Mouse (Mus musculus) intestine, embryonic 16.5 days (tissue): ENCODE measurements around the gene Lpar5. TPM values are rescaled to one million over a fixed set of nuclear protein-coding genes. Genes with fewer than 3 reads are reported as not detected.
A peak's percentile ranks its signal among the peaks of the same experiment; 100 is the strongest.
"Not testable (repeated sequence)": the region's sequence is repeated elsewhere in the genome, so short reads cannot be mapped to it uniquely, and the experiment has no call there.

Source experiments
- ATAC-seq: fragments of 200-750 bp; cut with Nextera tagmentation; 2 replicates; pipeline ENCODE4 v1.8.0; 2017; ENCODE audit warnings: moderate TSS enrichment, moderate library complexity
- H3K27ac ChIP-seq: fragments of 300-500 bp; sonication (generic); 2 replicates; pipeline ENCODE4 v1.5.1; 2014; ENCODE audit warnings: mild to moderate bottlenecking, low read length
- H3K27me3 ChIP-seq: fragments of 300-500 bp; sonication (generic); replicated peaks from 2 replicates; pipeline ENCODE4 v1.6.1; 2014; ENCODE audit warnings: low read length, control low read depth, mixed read lengths; ENCODE audit not compliant: control insufficient read depth, insufficient read depth
- H3K36me3 ChIP-seq: fragments of 300-500 bp; sonication (generic); 2 replicates; pipeline ENCODE4 v1.6.1; 2014; ENCODE audit warnings: low read length, control low read depth; ENCODE audit not compliant: control insufficient read depth, insufficient read depth
- H3K4me1 ChIP-seq: fragments of 300-500 bp; sonication (generic); 2 replicates; pipeline ENCODE4 v1.6.1; 2014; ENCODE audit warnings: low read length, control low read depth, mixed read lengths; ENCODE audit not compliant: control insufficient read depth, insufficient read depth
- H3K4me2 ChIP-seq: fragments of 300-500 bp; sonication (generic); 2 replicates; pipeline ENCODE4 v1.6.1; 2014; ENCODE audit warnings: low read depth, low read length, control low read depth
- H3K4me3 ChIP-seq: fragments of 300-500 bp; sonication (generic); 2 replicates; pipeline ENCODE4 v1.5.1; 2014; ENCODE audit warnings: mild to moderate bottlenecking, low read length
- H3K9ac ChIP-seq: fragments of 300-500 bp; sonication (generic); 2 replicates; pipeline ENCODE4 v1.6.1; 2014; ENCODE audit warnings: low read depth, low read length
- H3K9me3 ChIP-seq: fragments of 300-500 bp; sonication (generic); 2 replicates; pipeline ENCODE4 v1.6.1; 2016; ENCODE audit warnings: low read length, control low read depth; ENCODE audit not compliant: control insufficient read depth
- WGBS: fragments of 180-500 bp; shearing (Covaris S2); extraction: QIAGEN DNeasy Blood & Tissue Kit; methylation state at CpG from one replicate; pipeline ENCODE4 v1.1.7; 2014; 5-methylcytosine and 5-hydroxymethylcytosine counted together
- polyA plus RNA-seq: library from polyadenylated mRNA; unstranded; fragments of >200 nt; fragmentation: Nextera tagmentation; extraction: Ambion mirVana; gene quantifications from 2 replicates; pipeline ENCODE4 v1.2.1, GENCODE M21; 2015

Gene Lpar5
- polyA plus RNA-seq, 1 experiment from 2014 or later: 9.7 TPM

DNA sequence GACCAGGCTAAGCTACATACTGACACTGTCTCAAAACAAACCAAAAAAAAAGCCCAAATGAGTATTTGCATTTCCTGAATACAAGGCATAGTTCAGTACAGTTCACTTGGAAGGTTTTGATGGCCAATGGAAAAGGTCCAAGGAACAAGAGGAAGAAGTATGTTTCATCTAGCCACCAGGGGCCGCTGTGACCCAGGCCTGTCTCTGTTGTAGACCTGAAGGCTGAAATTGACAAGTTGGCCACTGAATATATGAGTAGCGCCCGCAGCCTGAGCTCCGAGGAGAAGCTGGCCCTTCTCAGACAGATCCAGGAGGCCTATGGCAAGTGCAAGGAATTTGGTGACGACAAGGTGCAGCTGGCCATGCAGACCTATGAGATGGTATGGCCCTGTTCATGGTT is 21.0 kb upstream of the Lpar5 start:
- Histone ChIP-seq H3K27me3 (no peaks in the 10 kb centered on the region), H3K9me3 (no peaks in the 10 kb centered on the region), H3K4me1 (no peaks in the 10 kb centered on the region), H3K36me3 (peaks cover 18% of the 10 kb centered on the region), H3K4me2 (no peak overlapping the region), H3K27ac (no peak overlapping the region), H3K4me3 (no peak overlapping the region), H3K9ac (no peak overlapping the region)
- WGBS: 30% methylated on average over 5 of the region's 5 CpGs
- peak; percentile 48 for ATAC-seq

DNA sequence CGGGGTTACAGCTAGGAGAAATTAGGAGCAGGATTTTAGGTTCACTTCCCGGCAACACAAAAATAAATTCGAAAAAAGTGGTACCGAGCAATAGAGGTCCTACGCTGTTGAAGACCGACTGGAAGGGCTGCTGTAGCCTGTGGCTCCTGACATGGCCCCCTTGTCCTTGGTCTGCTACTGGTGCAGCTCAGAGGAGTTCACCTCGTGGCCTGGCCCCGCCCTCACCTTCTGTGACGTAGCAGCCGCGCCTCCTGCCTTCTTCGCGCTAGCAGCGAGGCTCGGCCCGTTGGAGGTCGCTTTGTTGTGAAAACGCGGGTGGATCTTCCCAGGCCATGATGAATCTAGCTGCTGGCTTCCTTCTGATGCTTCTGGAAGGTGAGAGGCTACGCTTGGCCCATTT is 18.0 kb upstream of the Lpar5 start, which contains the start of gene Acrbp:
Gene Acrbp (plus strand): TSS at position 12 of the 400 bp plus-strand sequence.
- Histone ChIP-seq H3K4me3 (no peak within 1 kb of the TSS), H3K36me3 (peaks cover 15% of the 10 kb centered on the region; the same call in 1 of the 2 replicates), H3K4me2 (no peak within 1 kb of the TSS), H3K27me3 (no peaks in the 10 kb centered on the region), H3K9me3 (no peaks in the 10 kb centered on the region), H3K9ac (no peak within 1 kb of the TSS), H3K4me1 (no peaks in the 10 kb centered on the region), H3K27ac (no peak within 1 kb of the TSS)
- ATAC-seq: peak; percentile 51
- WGBS: 33% methylated on average over 20 of the region's 20 CpGs

DNA sequence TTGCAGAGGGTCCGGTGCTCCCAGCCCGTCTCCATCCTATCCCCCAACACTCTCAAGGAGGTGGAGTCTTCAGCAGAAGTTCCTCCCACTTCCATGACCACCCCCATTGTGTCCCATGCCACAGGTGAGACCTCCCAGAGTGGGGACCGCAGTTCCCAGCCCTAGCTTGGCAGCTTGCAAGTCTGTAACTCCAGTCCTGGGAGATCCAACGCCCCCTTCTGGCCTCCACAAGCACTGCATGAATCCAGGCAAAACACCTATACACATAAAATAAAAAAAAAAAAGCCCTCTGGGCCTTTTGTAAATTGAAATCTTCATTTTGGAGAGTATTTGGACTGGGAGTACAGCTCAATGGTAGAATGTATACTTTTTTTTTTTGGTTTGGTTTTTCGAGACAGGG is 16.5 kb upstream of the Lpar5 start:
- Histone ChIP-seq H3K36me3 (peaks cover 11% of the 10 kb centered on the region; the same call in 1 of the 2 replicates), H3K4me2 (no peak overlapping the region), H3K27me3 (no peaks in the 10 kb centered on the region), H3K27ac (no peak overlapping the region), H3K9me3 (no peaks in the 10 kb centered on the region), H3K4me1 (no peaks in the 10 kb centered on the region), H3K4me3 (no peak overlapping the region), H3K9ac (no peak overlapping the region)
- no peak for ATAC-seq
- 72% methylated on average over 5 of the region's 5 CpGs for WGBS

DNA sequence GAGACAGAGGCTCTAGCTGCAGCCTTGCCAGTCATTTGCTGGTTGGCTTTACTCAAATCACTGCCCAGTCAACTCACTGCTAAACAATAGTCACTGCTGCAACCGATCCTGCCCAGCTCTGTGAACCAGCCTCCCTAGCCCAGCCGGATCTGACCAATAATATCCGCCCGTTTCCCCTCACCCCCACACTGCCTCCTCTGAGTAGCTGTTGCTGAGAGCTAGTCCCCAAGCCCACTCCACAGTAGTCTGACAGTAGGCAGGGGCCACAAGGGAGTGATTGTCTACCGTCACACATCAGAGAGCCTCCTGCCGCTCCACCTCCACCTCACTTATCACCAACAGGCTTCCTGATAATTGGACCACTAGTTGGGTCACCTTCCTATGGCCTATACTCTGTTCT is 6.2 kb upstream of the Lpar5 start:
- Histone ChIP-seq H3K9ac (0 out of 2 replicates have a peak overlapping the region, but pooled peaks have one; percentile 37), H3K27me3 (no peaks in the 10 kb centered on the region), H3K27ac (no peak overlapping the region), H3K9me3 (no peaks in the 10 kb centered on the region), H3K4me1 (0 out of 2 replicates have a peak, but pooled peaks cover 6% of the 10 kb centered on the region), H3K36me3 (no peaks in the 10 kb centered on the region), H3K4me2 (no peak overlapping the region), H3K4me3 (no peak overlapping the region)
- no peak for ATAC-seq
- 41% methylated on average over 6 of the region's 6 CpGs for WGBS

DNA sequence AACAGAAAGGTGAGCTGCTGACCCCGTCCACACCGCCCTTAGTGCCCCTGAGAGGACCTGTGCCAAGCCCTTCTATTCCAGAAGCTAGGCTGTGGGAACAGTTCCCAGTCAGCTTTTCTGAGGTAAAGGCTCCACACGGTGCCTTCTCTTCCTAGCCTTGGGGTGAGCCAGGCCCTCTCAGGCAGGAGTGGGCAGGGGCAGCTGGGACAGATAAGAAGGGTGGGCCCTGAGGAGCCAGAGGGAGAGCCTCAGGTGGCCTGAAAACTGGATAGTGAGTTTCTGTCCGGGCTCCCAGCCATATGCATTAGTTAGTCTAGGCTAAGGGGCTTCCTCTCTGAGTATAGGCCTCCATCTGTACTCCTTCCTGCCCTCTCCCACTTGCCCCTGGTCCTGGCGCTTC is 5.2 kb upstream of the Lpar5 start:
- no peaks in the 10 kb centered on the region for H3K9me3 ChIP-seq
- H3K9ac ChIP-seq: no peak overlapping the region
- no peaks in the 10 kb centered on the region for H3K27me3 ChIP-seq
- no peak overlapping the region for H3K27ac ChIP-seq
- no peaks in the 10 kb centered on the region for H3K36me3 ChIP-seq
- H3K4me2 ChIP-seq: no peak overlapping the region
- WGBS: 83% methylated on average over 5 of the region's 5 CpGs
- no peak for ATAC-seq
- 0 out of 2 replicates have a peak, but pooled peaks cover 6% of the 10 kb centered on the region for H3K4me1 ChIP-seq
- H3K4me3 ChIP-seq: no peak overlapping the region

DNA sequence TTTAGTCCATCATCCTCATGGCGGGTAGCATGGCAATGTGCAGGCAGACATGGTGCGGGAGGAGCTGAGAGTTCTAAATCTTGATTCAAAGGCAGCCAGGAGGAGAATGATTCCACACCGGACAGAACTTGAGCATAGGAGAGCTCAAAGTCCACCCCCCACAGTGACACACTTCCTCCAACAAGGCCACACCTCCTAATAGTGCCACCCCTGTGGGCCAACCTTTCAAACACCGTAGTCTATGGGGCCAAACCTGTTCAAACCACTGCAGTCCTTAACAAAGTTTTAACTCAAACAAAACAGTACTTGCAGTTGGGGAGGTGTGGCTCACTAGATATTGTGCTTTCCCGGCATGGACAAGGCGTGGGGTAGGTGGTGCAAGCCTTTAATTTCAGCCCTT is 3.8 kb upstream of the Lpar5 start:
- no peak overlapping the region for H3K27ac ChIP-seq
- H3K9ac ChIP-seq: no peak overlapping the region
- WGBS: 67% methylated on average over 6 of the region's 6 CpGs
- H3K9me3 ChIP-seq: no peaks in the 10 kb centered on the region
- ATAC-seq: no peak
- no peaks in the 10 kb centered on the region for H3K27me3 ChIP-seq
- 0 out of 2 replicates have a peak, but pooled peaks cover 6% of the 10 kb centered on the region for H3K4me1 ChIP-seq
- H3K36me3 ChIP-seq: no peaks in the 10 kb centered on the region
- no peak overlapping the region for H3K4me3 ChIP-seq
- no peak overlapping the region for H3K4me2 ChIP-seq

DNA sequence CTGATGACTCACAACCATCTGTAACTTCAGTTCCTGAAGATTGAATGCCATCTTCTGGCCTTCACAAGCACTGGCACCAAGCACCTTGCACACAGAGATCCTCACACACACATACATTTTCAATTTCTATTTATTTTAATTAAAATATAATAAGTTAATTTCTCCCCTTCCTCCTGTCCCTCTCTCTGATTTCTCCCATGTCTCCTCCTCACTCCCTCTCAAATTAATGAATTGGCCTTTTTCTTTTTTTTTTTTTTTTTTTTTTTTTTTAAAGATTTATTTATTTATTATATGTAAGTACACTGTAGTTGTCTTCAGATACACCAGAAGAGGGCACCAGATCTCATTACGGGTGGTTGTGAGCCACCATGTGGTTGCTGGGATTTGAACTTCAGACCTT is 2.5 kb upstream of the Lpar5 start:
- H3K9me3 ChIP-seq, H3K4me2 ChIP-seq, H3K36me3 ChIP-seq, H3K27ac ChIP-seq, H3K4me1 ChIP-seq, H3K27me3 ChIP-seq, H3K4me3 ChIP-seq, H3K9ac ChIP-seq, ATAC-seq: not testable (repeated sequence)
- no CpG with 5 or more reads among the region's 1 CpGs for WGBS

DNA sequence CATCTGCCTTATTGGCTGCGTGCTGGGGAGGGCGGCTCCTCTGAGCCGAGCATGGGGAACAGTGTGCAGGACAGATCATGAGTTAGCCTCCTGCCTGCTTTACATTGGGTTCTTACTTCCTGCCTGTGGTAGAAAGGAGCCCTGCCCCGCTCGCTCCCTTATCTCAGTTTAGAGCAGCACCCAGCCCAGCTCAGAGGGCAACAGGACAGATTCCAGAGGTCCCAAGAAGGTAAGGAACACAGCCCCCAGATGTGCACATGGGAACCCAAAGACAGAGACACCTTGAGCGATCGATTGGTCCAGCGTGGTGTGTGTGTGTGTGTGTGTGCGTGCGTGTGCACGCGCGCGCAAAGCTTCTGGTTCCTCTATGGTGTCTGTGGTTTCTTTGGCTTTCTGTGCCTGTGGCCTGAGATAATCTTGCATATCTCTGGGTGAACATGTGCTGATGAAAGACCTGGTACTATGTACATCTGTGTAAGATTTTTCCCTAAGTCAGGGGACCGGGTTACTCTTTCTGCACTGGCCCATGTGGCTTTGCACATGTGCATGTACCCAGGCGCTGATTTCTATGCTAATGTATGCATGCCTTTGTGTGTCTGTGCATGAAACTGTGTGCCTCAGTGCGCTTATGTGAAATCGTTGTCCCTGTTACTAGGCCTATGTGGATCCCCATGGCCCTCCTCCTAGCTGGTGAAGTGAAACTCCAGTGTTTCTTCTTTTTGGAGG is 3.6 kb downstream of the Lpar5 start:
- H3K4me1 ChIP-seq: peaks cover 9% of the 10 kb centered on the region
- no peaks in the 10 kb centered on the region for H3K27me3 ChIP-seq
- peak; percentile 93 for ATAC-seq
- no peaks in the 10 kb centered on the region for H3K9me3 ChIP-seq
- peak overlapping the region; percentile 11 for H3K4me3 ChIP-seq
- peak overlapping the region; percentile 36 for H3K4me2 ChIP-seq
- H3K36me3 ChIP-seq: no peaks in the 10 kb centered on the region
- peak overlapping the region; percentile 25 for H3K9ac ChIP-seq
- H3K27ac ChIP-seq: peak overlapping the region; percentile 91
- WGBS: 75% methylated on average over 18 of the region's 18 CpGs

DNA sequence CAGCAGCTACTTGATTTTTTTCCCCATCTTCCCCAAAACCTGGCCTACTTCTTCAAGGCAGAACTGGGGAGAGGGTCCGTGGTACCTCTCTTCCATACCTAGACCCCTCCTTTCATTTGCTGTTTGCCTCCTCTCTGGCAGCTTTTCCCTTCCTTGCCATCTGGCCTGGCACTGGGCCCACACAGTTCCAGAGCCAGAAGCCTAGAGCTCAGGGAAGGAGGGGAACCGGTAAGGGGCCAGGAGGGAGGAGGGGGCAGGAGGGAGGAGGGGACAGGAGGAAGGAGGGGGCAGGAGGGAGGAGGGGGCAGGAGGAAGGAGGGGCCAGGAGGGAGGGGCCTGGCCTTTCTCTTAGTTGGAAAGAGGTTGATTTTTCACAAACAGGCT is 4.2 kb downstream of the Lpar5 start:
- no peaks in the 10 kb centered on the region for H3K36me3 ChIP-seq
- H3K4me1 ChIP-seq: peaks cover 9% of the 10 kb centered on the region
- peak overlapping the region; percentile 11; the same call in 1 of the 2 replicates for H3K4me3 ChIP-seq
- whole genome bisulfite sequencing: 21% methylated on average over 1 of the region's 2 CpGs
- peak overlapping the region; percentile 36 for H3K4me2 ChIP-seq
- H3K27me3 ChIP-seq: no peaks in the 10 kb centered on the region
- H3K9me3 ChIP-seq: no peaks in the 10 kb centered on the region
- H3K27ac ChIP-seq: peak overlapping the region; percentile 91
- ATAC-seq: peak; percentile 10; the same call in 1 of the 2 replicates
- H3K9ac ChIP-seq: peak overlapping the region; percentile 25
